Mouse (Mus musculus) intestine, embryonic 14.5 days (tissue): ENCODE results near the gene Oat. TPM values are rescaled to one million over a fixed set of nuclear protein-coding genes. Genes with fewer than 3 reads are reported as not detected.

Experiments
- ATAC-seq: fragments of 200-750 bp; cut with Nextera tagmentation; replicated peaks from 2 replicates; pipeline ENCODE4 v1.8.0; 2017; ENCODE audit warnings: low read depth, moderate number of reproducible peaks, moderate TSS enrichment, moderate library complexity; ENCODE audit not compliant: low FRiP score, low TSS enrichment
- DNase-seq: peaks from one replicate; pipeline ENCODE4 v3.0.0-alpha.2; 2018; ENCODE audit warnings: low spot score
- H3K27ac ChIP-seq: fragments of 300-500 bp; sonication (generic); 2 replicates; pipeline ENCODE4 v1.5.1; 2014; ENCODE audit warnings: low read depth, mild to moderate bottlenecking, control low read depth
- H3K27me3 ChIP-seq: fragments of 300-500 bp; sonication (generic); replicated peaks from 2 replicates; pipeline ENCODE4 v1.6.1; 2014; ENCODE audit warnings: low read length, control low read depth; ENCODE audit not compliant: control insufficient read depth, insufficient read depth
- H3K36me3 ChIP-seq: fragments of 300-500 bp; sonication (generic); 2 replicates; pipeline ENCODE4 v1.6.1; 2014; ENCODE audit warnings: low read length, control low read depth; ENCODE audit not compliant: control insufficient read depth, insufficient read depth
- H3K4me1 ChIP-seq: fragments of 300-500 bp; sonication (generic); replicated peaks from 2 replicates; pipeline ENCODE4 v1.6.1; 2014; ENCODE audit warnings: low read length, control low read depth, mixed read lengths; ENCODE audit not compliant: control insufficient read depth, insufficient read depth
- H3K4me2 ChIP-seq: fragments of 300-500 bp; sonication (generic); 2 replicates; pipeline ENCODE4 v1.6.1; 2014; ENCODE audit warnings: low read length
- H3K4me3 ChIP-seq: fragments of 300-500 bp; sonication (generic); 2 replicates; pipeline ENCODE4 v1.5.1; 2014; ENCODE audit warnings: low read depth, low read length, control low read depth, mixed read lengths
- H3K9ac ChIP-seq: fragments of 300-500 bp; sonication (generic); 2 replicates; pipeline ENCODE4 v1.6.1; 2014; ENCODE audit warnings: mild to moderate bottlenecking, low read length
- H3K9me3 ChIP-seq: fragments of 300-500 bp; sonication (generic); 2 replicates; pipeline ENCODE4 v1.6.1; 2016; ENCODE audit warnings: low read length, control low read depth; ENCODE audit not compliant: control insufficient read depth
- WGBS: fragments of 180-500 bp; shearing (Covaris S2); extraction: QIAGEN DNeasy Blood & Tissue Kit; methylation state at CpG from one replicate; pipeline ENCODE4 v1.1.7; 2014; 5-methylcytosine and 5-hydroxymethylcytosine counted together
- polyA plus RNA-seq: library from polyadenylated mRNA; unstranded; fragments of >200 nt; fragmentation: Nextera tagmentation; extraction: Ambion mirVana; gene quantifications from 2 replicates; pipeline ENCODE4 v1.2.1, GENCODE M21; 2014

Oat gene
- polyA plus RNA-seq, 1 experiment from 2014 or later, result 873 TPM

- Histone ChIP-seq H3K4me1 (0 out of 2 replicates have a peak, but pooled peaks cover 3% of the 10 kb centered on the region), H3K27me3 (no peaks in the 10 kb centered on the region), H3K4me3 (no peak overlapping the region), H3K4me2 (no peak overlapping the region), H3K9me3 (no peaks in the 10 kb centered on the region), H3K27ac (no peak overlapping the region), H3K9ac (no peak overlapping the region), H3K36me3 (peaks cover 58% of the 10 kb centered on the region)
- no peak for DNase-seq
- WGBS, result 88% methylated on average over 6 of the region's 6 CpGs
- ATAC-seq, result no peak
These were observed 7.4 kb downstream of the Oat start for GRCm38 (mm10) chr7:132568817-132569216.

GRCm38 (mm10) chr7:132565831-132566230 lies 10.4 kb downstream of the Oat start:
- peaks cover 88% of the 10 kb centered on the region for H3K36me3 ChIP-seq

DNA sequence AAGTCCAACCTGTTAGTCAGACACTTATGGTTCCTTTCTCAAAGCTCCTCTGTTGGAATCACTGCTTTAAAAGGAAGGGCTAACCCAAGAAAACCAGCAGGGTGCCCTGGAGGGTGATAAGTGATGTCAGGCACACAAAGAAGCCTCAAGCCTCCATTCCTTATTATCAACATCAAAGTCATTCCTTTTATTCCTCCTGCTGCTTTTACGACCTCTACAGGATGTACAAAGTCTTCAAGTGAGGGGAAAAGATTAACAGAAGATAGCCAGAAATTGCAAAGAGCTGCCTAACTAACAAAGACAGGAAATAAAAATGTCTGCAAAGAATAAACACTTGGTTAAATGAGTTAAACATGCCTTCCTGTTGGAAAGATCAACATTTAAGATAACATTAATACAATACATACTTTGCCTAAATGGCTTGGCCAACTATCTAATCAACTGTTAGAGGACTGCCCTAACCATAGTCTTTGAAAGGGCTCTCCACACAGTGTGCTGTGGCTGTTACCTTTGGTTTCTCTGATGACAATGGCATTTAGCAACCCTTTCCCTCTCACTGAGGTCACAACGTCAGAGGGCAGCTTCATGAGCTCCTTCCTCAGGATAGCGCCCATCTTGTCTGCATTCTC lies 16.9 kb downstream of the Oat start:
- DNase-seq, result no peak
- no peak overlapping the region for H3K9ac ChIP-seq
- H3K27me3 ChIP-seq, result no peaks in the 10 kb centered on the region
- no peaks in the 10 kb centered on the region for H3K4me1 ChIP-seq
- 35% methylated on average over 3 of the region's 3 CpGs for whole genome bisulfite sequencing
- H3K4me3 ChIP-seq, result no peak overlapping the region
- no peak for ATAC-seq
- H3K4me2 ChIP-seq, result no peak overlapping the region
- no peaks in the 10 kb centered on the region for H3K9me3 ChIP-seq
- peaks cover 74% of the 10 kb centered on the region for H3K36me3 ChIP-seq
- H3K27ac ChIP-seq, result no peak overlapping the region

More at GRCm38 (mm10) chr7:132565831-132566230, 10.4 kb downstream of the Oat start:
- Histone ChIP-seq H3K4me3 (no peak overlapping the region), H3K9me3 (no peaks in the 10 kb centered on the region), H3K4me1 (no peaks in the 10 kb centered on the region), H3K27ac (no peak overlapping the region), H3K9ac (no peak overlapping the region), H3K4me2 (no peak overlapping the region), H3K27me3 (no peaks in the 10 kb centered on the region)
- DNase-seq, result no peak
- no peak for ATAC-seq
- WGBS, result 56% methylated on average over 1 of the region's 1 CpGs

- 88% methylated on average over 7 of the region's 7 CpGs for WGBS
- Histone ChIP-seq H3K4me3 (no peak overlapping the region), H3K4me1 (no peaks in the 10 kb centered on the region), H3K9ac (no peak overlapping the region), H3K36me3 (peaks cover 64% of the 10 kb centered on the region), H3K9me3 (no peaks in the 10 kb centered on the region), H3K27ac (no peak overlapping the region), H3K27me3 (no peaks in the 10 kb centered on the region), H3K4me2 (no peak overlapping the region)
- no peak for ATAC-seq
- DNase-seq, result no peak
These were observed 18.0 kb downstream of the Oat start for GRCm38 (mm10) chr7:132558141-132558736.

- Histone ChIP-seq H3K36me3 (peaks cover 48% of the 10 kb centered on the region), H3K9me3 (no peaks in the 10 kb centered on the region), H3K4me3 (no peak overlapping the region), H3K4me1 (no peaks in the 10 kb centered on the region), H3K9ac (no peak overlapping the region), H3K27ac (no peak overlapping the region), H3K4me2 (no peak overlapping the region), H3K27me3 (no peaks in the 10 kb centered on the region)
- ATAC-seq (no peak), DNase-seq (no peak)
- 84% methylated on average over 5 of the region's 5 CpGs for WGBS
These were observed 19.6 kb downstream of the Oat start for GRCm38 (mm10) chr7:132556575-132556974.

DNA sequence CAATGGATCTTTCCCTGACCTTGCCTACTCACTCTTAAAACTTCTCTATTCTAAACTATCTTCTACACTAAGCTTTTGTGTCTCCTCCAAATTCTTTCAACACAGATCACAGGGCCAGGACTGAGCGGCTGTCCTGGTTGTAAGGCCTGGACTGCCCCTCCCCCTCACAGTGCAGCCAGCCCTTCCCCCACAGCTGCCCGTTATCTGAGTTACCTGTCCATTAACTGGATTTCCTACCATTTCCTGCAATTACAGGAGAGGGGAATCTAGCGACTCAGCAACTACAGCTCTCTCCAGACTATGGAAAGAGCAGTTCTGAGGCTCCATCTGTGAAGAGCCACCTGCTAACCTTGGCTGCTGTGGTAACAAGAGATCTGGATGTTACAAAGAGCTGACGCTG lies 20.3 kb downstream of the Oat start:
- WGBS, result 29% methylated on average over 4 of the region's 4 CpGs

GRCm38 (mm10) chr7:132554091-132554490 lies 22.1 kb downstream of the Oat start:
- 73% methylated on average over 2 of the region's 2 CpGs for WGBS
- Histone ChIP-seq H3K27me3 (no peaks in the 10 kb centered on the region), H3K27ac (no peak overlapping the region), H3K9ac (no peak overlapping the region), H3K36me3 (peaks cover 23% of the 10 kb centered on the region), H3K4me3 (no peak overlapping the region), H3K4me2 (no peak overlapping the region), H3K9me3 (no peaks in the 10 kb centered on the region), H3K4me1 (no peaks in the 10 kb centered on the region)
- no peak for DNase-seq
- ATAC-seq, result no peak

More for the DNA sequence above, 20.3 kb downstream of the Oat start:
- Histone ChIP-seq H3K36me3 (peaks cover 41% of the 10 kb centered on the region), H3K9ac (no peak overlapping the region), H3K27me3 (no peaks in the 10 kb centered on the region), H3K9me3 (no peaks in the 10 kb centered on the region), H3K4me2 (no peak overlapping the region), H3K4me3 (no peak overlapping the region), H3K27ac (no peak overlapping the region), H3K4me1 (no peaks in the 10 kb centered on the region)
- ATAC-seq (no peak), DNase-seq (no peak)

- Histone ChIP-seq H3K9me3 (no peaks in the 10 kb centered on the region), H3K9ac (peak overlapping the region; percentile 48), H3K4me1 (no peaks in the 10 kb centered on the region), H3K27me3 (no peaks in the 10 kb centered on the region), H3K4me3 (peak overlapping the region; percentile 48), H3K36me3 (peaks cover 3% of the 10 kb centered on the region), H3K27ac (peak overlapping the region; percentile 55; the same call in 1 of the 2 replicates), H3K4me2 (peak overlapping the region; percentile 82)
- DNase-seq, result peak; percentile 98
- 1% methylated on average over 27 of the region's 27 CpGs for WGBS
- peak; percentile 92 for ATAC-seq
These were observed 24.7 kb downstream of the Oat start for GRCm38 (mm10) chr7:132551351-132552126.
